Mouse (Mus musculus): ENCODE results near the gene Hoga1. TPM values are rescaled to one million over a fixed set of nuclear protein-coding genes. Genes with fewer than 3 reads are reported as not detected.

Gene Hoga1
- polyA plus RNA-seq, 1 experiment from 2014 or later = 1.1 TPM

DNA sequence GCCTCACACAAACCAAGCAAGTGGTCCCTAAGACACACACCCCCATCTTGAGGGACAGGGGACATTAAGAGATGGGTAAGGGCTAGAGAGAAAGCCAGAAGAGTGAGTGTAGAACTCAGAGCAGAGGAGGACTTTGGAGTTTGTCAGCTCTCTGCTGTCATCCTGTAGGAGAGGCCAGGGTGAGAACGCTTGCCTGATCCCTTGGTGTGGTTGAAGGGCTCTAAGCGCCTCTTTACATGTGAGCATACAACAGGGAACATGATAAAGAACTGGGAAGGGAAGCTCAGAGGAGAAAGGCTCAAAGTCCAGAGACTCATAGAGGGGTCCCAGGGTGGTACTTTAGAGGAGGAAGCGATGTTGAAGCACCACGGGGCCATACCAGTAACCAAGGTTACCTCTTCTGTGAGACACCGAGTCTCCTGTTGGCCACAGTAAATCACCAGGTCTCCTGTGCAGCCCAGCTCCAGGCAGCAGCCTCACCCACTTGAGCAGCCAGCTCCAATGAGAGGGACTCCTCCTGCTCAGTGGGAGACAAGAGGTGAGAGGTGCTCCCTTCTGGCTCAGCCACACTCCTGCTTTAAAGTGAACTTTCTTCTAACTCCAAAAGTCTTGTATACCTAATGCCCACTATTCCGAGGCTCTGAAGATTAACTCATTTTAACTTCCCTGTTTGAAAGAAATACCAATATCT, 11.5 kb downstream of the Hoga1 start:
- WGBS = 90% methylated on average over 6 of the region's 6 CpGs
- H3K4me1 ChIP-seq = peaks cover 6% of the 10 kb centered on the region; the same call in 1 of the 2 replicates

DNA sequence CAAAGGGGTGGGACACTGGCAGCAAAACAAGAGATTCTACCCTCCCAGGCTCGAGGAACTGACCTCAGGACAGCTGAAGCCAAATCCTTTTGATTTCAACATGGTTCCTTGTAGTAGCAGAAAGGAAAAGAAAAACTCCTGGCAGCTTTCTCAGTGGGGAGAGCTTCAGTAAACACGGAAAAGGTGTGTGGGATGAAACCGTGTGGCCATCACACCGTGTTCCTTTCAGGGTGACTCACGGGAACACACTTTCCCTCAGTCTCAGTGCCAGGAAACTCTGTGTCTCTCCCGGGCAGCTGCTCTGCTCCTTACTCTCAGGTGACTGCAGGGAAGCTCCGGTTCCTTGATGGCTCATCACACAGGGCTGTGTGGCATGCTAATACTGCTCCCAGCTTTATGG, 13.0 kb downstream of the Hoga1 start:
- 77% methylated on average over 7 of the region's 7 CpGs for WGBS
- H3K9me3 ChIP-seq = no peaks in the 10 kb centered on the region
- H3K27ac ChIP-seq (replicated peaks) = no peak overlapping the region
- DNase-seq (ENCODE audit: low spot score) = no peak
- H3K36me3 ChIP-seq (replicated peaks) = no peaks in the 10 kb centered on the region
- H3K4me1 ChIP-seq = no peaks in the 10 kb centered on the region
- no peaks in the 10 kb centered on the region for H3K27me3 ChIP-seq (replicated peaks; ENCODE audit: low read depth, poor library complexity, severe bottlenecking)
- no peak overlapping the region for H3K4me3 ChIP-seq

More for the DNA sequence above, 11.5 kb downstream of the Hoga1 start:
- no peak overlapping the region for H3K4me3 ChIP-seq
- no peaks in the 10 kb centered on the region for H3K27me3 ChIP-seq (replicated peaks; ENCODE audit: low read depth, poor library complexity, severe bottlenecking)
- no peak for DNase-seq (ENCODE audit: low spot score)
- H3K36me3 ChIP-seq (replicated peaks) = no peaks in the 10 kb centered on the region
- H3K9me3 ChIP-seq = no peaks in the 10 kb centered on the region
- H3K27ac ChIP-seq (replicated peaks) = no peak overlapping the region

GRCm38 (mm10) chr19:42061443-42061842, 16.0 kb downstream of the Hoga1 start:
- Histone ChIP-seq H3K27ac (replicated peaks) (no peak overlapping the region), H3K4me3 (no peak overlapping the region), H3K9me3 (no peaks in the 10 kb centered on the region), H3K4me1 (no peaks in the 10 kb centered on the region), H3K36me3 (replicated peaks) (no peaks in the 10 kb centered on the region), H3K27me3 (replicated peaks; ENCODE audit: low read depth, poor library complexity, severe bottlenecking) (no peaks in the 10 kb centered on the region)
- no peak for DNase-seq (ENCODE audit: low spot score)
- WGBS = 95% methylated on average over 7 of the region's 7 CpGs

GRCm38 (mm10) chr19:42068441-42069240, 23.2 kb downstream of the Hoga1 start:
- DNase-seq (ENCODE audit: low spot score) = no peak
- H3K9me3 ChIP-seq = no peaks in the 10 kb centered on the region
- H3K27ac ChIP-seq (replicated peaks) = no peak overlapping the region
- H3K36me3 ChIP-seq (replicated peaks) = no peaks in the 10 kb centered on the region; the same call in 1 of the 2 replicates
- no peaks in the 10 kb centered on the region for H3K4me1 ChIP-seq
- WGBS = 78% methylated on average over 11 of the region's 11 CpGs
- no peaks in the 10 kb centered on the region for H3K27me3 ChIP-seq (replicated peaks; ENCODE audit: low read depth, poor library complexity, severe bottlenecking)
- no peak overlapping the region for H3K4me3 ChIP-seq

- no peak overlapping the region for H3K27ac ChIP-seq (replicated peaks)
- H3K27me3 ChIP-seq (replicated peaks; ENCODE audit: low read depth, poor library complexity, severe bottlenecking) = no peaks in the 10 kb centered on the region
- WGBS = 67% methylated on average over 6 of the region's 6 CpGs
- H3K4me3 ChIP-seq = no peak overlapping the region
- H3K36me3 ChIP-seq (replicated peaks) = peaks cover 3% of the 10 kb centered on the region; the same call in 1 of the 2 replicates
- no peaks in the 10 kb centered on the region for H3K9me3 ChIP-seq
- no peak for DNase-seq (ENCODE audit: low spot score)
- no peaks in the 10 kb centered on the region for H3K4me1 ChIP-seq
Measured at GRCm38 (mm10) chr19:42069241-42069525, 23.8 kb downstream of the Hoga1 start.

DNA sequence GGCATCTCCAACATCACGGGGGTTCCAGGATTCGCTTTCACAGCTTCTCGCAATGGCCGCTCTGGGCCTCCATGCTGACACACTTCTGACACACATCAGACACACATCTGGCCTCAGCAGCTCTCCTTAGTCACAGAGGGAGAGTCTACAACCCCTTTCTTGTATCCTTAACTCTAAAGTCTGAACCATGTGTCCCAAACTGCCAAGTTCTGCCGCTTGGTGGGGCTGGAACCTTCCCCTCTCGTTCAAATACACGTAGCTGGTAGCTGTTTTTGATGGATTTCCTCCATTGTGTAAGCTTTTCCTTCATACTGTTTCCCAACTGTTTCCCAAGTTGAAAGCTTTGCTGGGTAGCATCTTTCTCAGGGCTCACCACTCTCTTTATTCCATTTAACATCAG, 25.8 kb downstream of the Hoga1 start:
- DNase-seq (ENCODE audit: low spot score) = no peak
- Histone ChIP-seq H3K4me3 (no peak overlapping the region), H3K36me3 (replicated peaks) (peaks cover 24% of the 10 kb centered on the region), H3K4me1 (no peaks in the 10 kb centered on the region), H3K27ac (replicated peaks) (no peak overlapping the region), H3K9me3 (no peaks in the 10 kb centered on the region), H3K27me3 (replicated peaks; ENCODE audit: low read depth, poor library complexity, severe bottlenecking) (no peaks in the 10 kb centered on the region)
- 78% methylated on average over 7 of the region's 7 CpGs for WGBS

DNA sequence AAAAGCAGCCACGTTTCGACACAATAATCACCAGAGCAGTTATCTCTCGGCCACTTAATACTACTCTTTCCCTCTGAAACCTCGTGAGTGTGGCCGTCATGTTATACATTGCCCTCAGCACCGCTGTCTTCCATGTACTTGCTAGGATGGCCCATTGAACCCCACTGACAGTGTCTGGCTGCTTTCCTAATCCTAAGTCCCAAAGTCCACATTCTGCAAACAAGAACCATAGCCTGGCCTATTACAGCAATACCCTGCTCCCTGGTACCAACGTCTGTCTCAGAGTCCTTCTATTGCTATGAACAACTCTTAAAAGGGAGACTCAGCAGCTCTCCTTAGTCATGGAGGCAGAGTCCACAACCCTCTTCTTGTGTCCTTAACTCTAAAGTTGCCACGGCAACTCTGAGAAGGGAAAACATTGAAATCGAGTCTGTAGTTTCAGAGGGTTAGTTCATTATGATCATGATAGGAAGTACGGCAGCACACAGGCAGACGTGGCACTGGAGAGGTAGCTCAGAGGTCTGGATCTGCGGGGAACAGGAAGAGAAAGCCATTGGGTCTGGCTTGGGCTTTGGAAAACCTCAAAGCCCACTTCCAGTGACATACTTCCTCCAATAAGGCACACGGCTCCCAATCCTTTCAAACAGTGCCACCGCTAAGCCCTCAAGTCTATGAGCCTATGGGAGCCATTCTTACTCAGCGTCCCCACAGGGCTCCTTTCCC, 26.6 kb downstream of the Hoga1 start:
- no peaks in the 10 kb centered on the region for H3K27me3 ChIP-seq (replicated peaks; ENCODE audit: low read depth, poor library complexity, severe bottlenecking)
- no peak overlapping the region for H3K27ac ChIP-seq (replicated peaks)
- no peaks in the 10 kb centered on the region for H3K4me1 ChIP-seq
- no peak for DNase-seq (ENCODE audit: low spot score)
- H3K4me3 ChIP-seq = no peak overlapping the region
- H3K36me3 ChIP-seq (replicated peaks) = peaks cover 29% of the 10 kb centered on the region
- 86% methylated on average over 15 of the region's 15 CpGs for WGBS
- no peaks in the 10 kb centered on the region for H3K9me3 ChIP-seq

DNA sequence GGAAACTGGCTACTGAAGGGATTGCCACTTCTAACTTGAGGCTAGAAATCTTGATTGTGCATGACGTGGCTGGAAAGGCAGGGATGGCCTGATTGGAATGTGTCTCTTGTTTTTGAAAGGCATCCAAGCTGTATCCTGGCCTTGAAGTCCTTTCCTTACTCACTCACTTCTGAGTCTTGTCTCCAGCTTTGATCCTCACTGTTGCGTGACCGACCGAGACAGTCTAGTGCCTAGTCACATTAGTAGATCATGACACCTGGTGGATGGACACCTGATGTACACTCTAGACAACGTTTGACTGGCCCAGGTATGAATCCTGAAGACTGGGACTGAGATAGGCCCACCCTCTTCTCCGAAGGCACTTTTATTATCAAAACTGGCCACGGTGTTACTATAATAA, 27.4 kb downstream of the Hoga1 start:
- Histone ChIP-seq H3K27ac (replicated peaks) (no peak overlapping the region), H3K4me3 (no peak overlapping the region), H3K36me3 (replicated peaks) (peaks cover 36% of the 10 kb centered on the region), H3K9me3 (no peaks in the 10 kb centered on the region), H3K27me3 (replicated peaks; ENCODE audit: low read depth, poor library complexity, severe bottlenecking) (no peaks in the 10 kb centered on the region), H3K4me1 (no peaks in the 10 kb centered on the region)
- no peak for DNase-seq (ENCODE audit: low spot score)
- WGBS = 84% methylated on average over 7 of the region's 7 CpGs

GRCm38 (mm10) chr19:42075051-42075450, 29.6 kb downstream of the Hoga1 start:
- peaks cover 47% of the 10 kb centered on the region for H3K36me3 ChIP-seq (replicated peaks)
- WGBS = 91% methylated on average over 2 of the region's 2 CpGs

GRCm38 (mm10) chr19:42075992-42076391, 30.6 kb downstream of the Hoga1 start:
- no peaks in the 10 kb centered on the region for H3K9me3 ChIP-seq
- H3K4me3 ChIP-seq = no peak overlapping the region
- no peaks in the 10 kb centered on the region; the same call in 1 of the 2 replicates for H3K4me1 ChIP-seq
- WGBS = 91% methylated on average over 16 of the region's 16 CpGs
- peaks cover 47% of the 10 kb centered on the region for H3K36me3 ChIP-seq (replicated peaks)
- no peak for DNase-seq (ENCODE audit: low spot score)
- H3K27me3 ChIP-seq (replicated peaks; ENCODE audit: low read depth, poor library complexity, severe bottlenecking) = no peaks in the 10 kb centered on the region
- H3K27ac ChIP-seq (replicated peaks) = no peak overlapping the region

More at GRCm38 (mm10) chr19:42075051-42075450, 29.6 kb downstream of the Hoga1 start:
- H3K27me3 ChIP-seq (replicated peaks; ENCODE audit: low read depth, poor library complexity, severe bottlenecking) = no peaks in the 10 kb centered on the region
- H3K4me3 ChIP-seq = no peak overlapping the region
- no peaks in the 10 kb centered on the region; the same call in 1 of the 2 replicates for H3K4me1 ChIP-seq
- no peak for DNase-seq (ENCODE audit: low spot score)
- no peak overlapping the region for H3K27ac ChIP-seq (replicated peaks)
- H3K9me3 ChIP-seq = no peaks in the 10 kb centered on the region

DNA sequence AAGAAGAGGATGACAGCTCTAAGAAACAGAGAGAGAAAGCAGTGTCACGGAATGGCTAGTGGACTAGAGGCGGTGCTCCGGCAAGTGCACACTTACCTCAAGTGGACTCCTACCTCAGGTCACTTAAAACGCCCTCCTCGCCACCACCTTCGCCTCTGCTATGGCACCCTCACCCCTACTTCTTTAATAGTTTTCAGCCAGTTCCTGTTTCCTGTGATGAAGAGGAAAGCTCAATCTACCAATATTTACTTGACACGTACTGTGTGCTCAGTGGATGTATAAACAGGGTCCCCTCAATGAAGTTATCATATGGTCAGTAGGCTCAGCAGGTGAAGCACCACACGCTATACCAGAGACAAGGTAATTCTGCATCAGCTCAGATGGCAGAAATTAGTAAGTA, 33.2 kb downstream of the Hoga1 start:
- WGBS = 95% methylated on average over 8 of the region's 8 CpGs
- no peaks in the 10 kb centered on the region for H3K9me3 ChIP-seq
- H3K27ac ChIP-seq (replicated peaks) = no peak overlapping the region
- no peaks in the 10 kb centered on the region for H3K27me3 ChIP-seq (replicated peaks; ENCODE audit: low read depth, poor library complexity, severe bottlenecking)
- H3K4me1 ChIP-seq = no peaks in the 10 kb centered on the region; the same call in 1 of the 2 replicates
- H3K4me3 ChIP-seq = no peak overlapping the region
- DNase-seq (ENCODE audit: low spot score) = no peak
- peaks cover 47% of the 10 kb centered on the region for H3K36me3 ChIP-seq (replicated peaks)

DNA sequence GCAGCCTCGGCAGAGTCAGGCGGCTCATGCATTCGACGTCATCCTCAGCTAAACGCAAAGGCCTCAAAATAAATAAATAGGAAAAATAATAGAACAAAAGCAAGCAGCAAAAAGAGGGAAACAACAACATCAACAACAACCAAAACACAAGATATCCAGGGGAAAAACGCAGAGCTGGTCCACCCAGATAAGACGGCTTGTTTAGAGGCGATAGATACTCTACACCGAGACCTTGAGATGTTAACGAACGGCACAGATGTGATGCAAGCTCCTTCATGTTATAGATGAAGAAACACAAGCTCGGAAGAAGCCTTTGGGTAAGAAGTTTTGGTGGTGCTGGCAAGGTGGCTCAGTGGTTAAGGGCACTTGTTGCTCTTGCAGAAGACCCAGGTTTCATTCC, 33.6 kb downstream of the Hoga1 start:
- Histone ChIP-seq H3K4me3 (no peak overlapping the region), H3K27ac (replicated peaks) (no peak overlapping the region), H3K27me3 (replicated peaks; ENCODE audit: low read depth, poor library complexity, severe bottlenecking) (no peaks in the 10 kb centered on the region), H3K9me3 (no peaks in the 10 kb centered on the region), H3K36me3 (replicated peaks) (peaks cover 46% of the 10 kb centered on the region), H3K4me1 (no peaks in the 10 kb centered on the region; the same call in 1 of the 2 replicates)
- WGBS = 96% methylated on average over 12 of the region's 12 CpGs
- DNase-seq (ENCODE audit: low spot score) = no peak

All from embryonic facial prominence, embryonic 10.5 days (tissue).